Mouse (Mus musculus) ES-E14 (cell line): ENCODE measurements at regions not wholly inside any gene's neighbourhood (a gene's known extent, or its start where the extent isn't known, plus 50 kb on each side); places are given as distances from the start of the nearest gene placed in this dataset.

Source experiments
- CHD2 ChIP-seq: IDR thresholded peaks from 2 replicates; pipeline ENCODE4 v1.6.1; 2014; ENCODE audit warnings: mild to moderate bottlenecking, low read depth, low read length, inconsistent platforms
- HCFC1 ChIP-seq: IDR thresholded peaks from 2 replicates; pipeline ENCODE4 v1.6.1; 2012; ENCODE audit warnings: low read length, inconsistent platforms, borderline replicate concordance; ENCODE audit not compliant: insufficient read depth
- MAFK ChIP-seq: IDR thresholded peaks from 2 replicates; pipeline ENCODE4 v1.6.1; 2014; ENCODE audit warnings: mild to moderate bottlenecking, low read depth, low read length, inconsistent platforms; ENCODE audit not compliant: insufficient read depth
- ZC3H11A ChIP-seq: IDR thresholded peaks from 2 replicates; pipeline ENCODE4 v1.6.1; 2012; ENCODE audit warnings: low read depth, mild to moderate bottlenecking, inconsistent platforms, low read length, borderline replicate concordance
- ZNF384 ChIP-seq: IDR thresholded peaks from 2 replicates; pipeline ENCODE4 v1.6.1; 2012; ENCODE audit warnings: low read depth, low read length, inconsistent platforms

DNA sequence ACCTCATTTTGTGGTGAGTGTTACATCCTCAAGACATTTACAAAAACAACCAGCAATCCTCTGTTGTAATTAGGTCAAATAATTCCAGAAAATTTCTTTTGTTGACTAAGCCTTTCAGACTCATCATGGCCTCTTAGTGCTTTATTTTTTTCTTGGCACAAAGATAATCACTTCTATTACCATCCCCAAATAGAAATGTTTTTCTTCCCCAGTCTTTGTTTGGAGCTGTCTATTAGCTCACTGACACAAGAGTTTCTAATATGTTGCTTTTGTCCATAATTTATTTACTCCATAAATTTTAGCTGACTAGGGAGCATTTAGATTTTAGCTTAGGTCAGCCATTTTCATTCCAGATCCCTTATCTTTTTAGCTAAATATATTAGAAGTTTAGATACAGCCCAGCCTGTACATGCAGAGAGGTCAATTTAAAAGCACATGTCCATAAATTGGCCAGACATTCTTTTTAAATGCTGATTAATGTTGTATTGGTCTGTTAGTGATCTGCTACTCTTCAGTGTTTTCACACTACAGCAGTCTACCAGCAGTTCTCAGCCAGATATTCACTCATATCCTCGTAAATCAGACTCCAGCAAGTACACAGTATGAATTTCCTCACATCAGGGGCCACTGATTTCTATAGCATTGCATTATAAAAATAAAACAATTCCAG is 513.0 kb upstream of the Dmac1 start:
- TF ChIP-seq CHD2 (no peak), HCFC1 (no peak), ZNF384 (no peak), MAFK (no peak), ZC3H11A (no peak)
